Mouse (Mus musculus) brain, embryonic 14.5 days (tissue): ENCODE measurements around the gene Chpt1.

ENCODE experiments used
- CTCF ChIP-seq: fragments of 200-500 bp; IDR thresholded peaks from 2 replicates; pipeline ENCODE4 v1.5.1; 2012; ENCODE audit warnings: inconsistent platforms, mild to moderate bottlenecking, moderate library complexity, borderline replicate concordance; ENCODE audit not compliant: insufficient read depth, insufficient read length; ENCODE audit errors: extremely low read depth
- POLR2A ChIP-seq: fragments of 200-500 bp; IDR thresholded peaks from 2 replicates; pipeline ENCODE4 v1.6.1; 2012; ENCODE audit warnings: mild to moderate bottlenecking, inconsistent platforms, borderline replicate concordance; ENCODE audit not compliant: poor library complexity, insufficient read depth, insufficient read length, severe bottlenecking; ENCODE audit errors: extremely low read depth

DNA sequence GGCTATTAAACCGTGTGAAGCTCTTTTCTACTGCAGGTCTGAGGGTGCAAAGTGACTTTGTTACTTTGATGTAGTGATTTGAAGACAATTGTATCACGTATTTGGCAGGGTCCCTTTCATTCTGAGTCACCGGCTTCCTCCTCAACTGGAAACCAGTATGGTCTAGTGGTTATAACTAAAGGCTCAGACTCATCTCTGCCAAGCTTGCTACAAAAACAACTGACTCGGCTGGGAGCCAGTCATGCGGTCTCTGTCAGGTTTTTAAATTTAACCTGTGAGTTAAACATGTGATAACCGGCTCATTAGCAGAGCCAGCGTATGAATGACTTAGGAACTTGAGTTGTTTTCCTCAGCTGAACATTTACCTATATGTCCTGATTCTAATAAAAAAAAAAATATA is 98.1 kb downstream of the Chpt1 start:
- TF ChIP-seq POLR2A (no peak), CTCF (no peak)
